Mouse (Mus musculus): Measurements from ENCODE around the gene Lingo1. TPM values are rescaled to one million over a fixed set of nuclear protein-coding genes. Genes with fewer than 3 reads are reported as not detected.

Gene Lingo1
- polyA plus RNA-seq, 1 experiment from 2014 or later: 3.2 TPM

DNA sequence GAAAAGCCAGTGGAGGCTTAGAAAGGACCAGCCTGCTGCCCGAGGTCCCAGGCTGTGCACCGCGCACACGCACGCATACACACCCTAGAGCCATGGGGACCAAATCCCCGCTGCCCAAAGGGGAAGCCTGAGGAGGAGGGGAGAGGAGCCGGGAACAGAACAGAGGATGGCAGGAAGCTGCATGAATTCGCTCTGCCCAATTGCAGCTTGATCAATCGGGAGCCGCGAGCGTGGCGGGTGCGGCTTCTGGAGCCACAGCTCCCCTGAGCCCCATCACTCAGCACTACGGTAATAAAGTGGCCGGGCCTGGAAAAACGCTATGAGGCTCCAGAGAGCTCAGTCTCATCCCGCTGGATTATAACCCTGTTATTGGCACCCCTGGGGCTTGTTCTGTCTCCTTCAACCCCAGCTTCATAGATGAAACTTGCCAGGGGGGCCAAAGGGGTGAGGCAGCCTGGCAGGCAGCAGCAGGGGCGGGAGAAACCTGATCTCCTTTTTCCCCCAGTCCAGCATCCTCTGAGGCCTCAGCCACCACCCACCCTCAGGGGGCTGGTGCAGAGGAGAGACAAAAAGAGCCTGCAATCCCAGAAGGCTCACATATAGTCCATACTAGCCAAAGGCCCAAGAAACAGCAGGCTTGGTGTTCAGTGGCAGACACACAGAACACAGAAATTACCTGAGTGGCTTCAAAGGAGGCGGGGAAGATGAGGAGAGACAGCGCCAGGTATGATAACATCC is 29.4 kb upstream of the Lingo1 start:
- Histone ChIP-seq H3K27ac (no peak overlapping the region), H3K9me3 (replicated peaks; ENCODE audit: low read length) (no peaks in the 10 kb centered on the region), H3K36me3 (ENCODE audit: insufficient read depth, low read length) (no peaks in the 10 kb centered on the region), H3K4me3 (replicated peaks; ENCODE audit: low read depth, low read length) (no peak overlapping the region), H3K27me3 (ENCODE audit: insufficient read depth, low read length) (no peaks in the 10 kb centered on the region), H3K9ac (ENCODE audit: low read depth, low read length) (no peak overlapping the region), H3K4me2 (ENCODE audit: low read length) (peak overlapping the region; percentile 41), H3K4me1 (replicated peaks; ENCODE audit: insufficient read depth, low read length) (peaks cover 6% of the 10 kb centered on the region; the same call in 1 of the 2 replicates)
- no peak for ATAC-seq (replicated peaks; ENCODE audit: low FRiP score, low read depth)
- WGBS: 17% methylated on average over 18 of the region's 21 CpGs
- DNase-seq (ENCODE audit: low spot score): no peak
- TF ChIP-seq CTCF (IDR thresholded peaks at IDR 0.05; ENCODE audit: low read depth): no peak

DNA sequence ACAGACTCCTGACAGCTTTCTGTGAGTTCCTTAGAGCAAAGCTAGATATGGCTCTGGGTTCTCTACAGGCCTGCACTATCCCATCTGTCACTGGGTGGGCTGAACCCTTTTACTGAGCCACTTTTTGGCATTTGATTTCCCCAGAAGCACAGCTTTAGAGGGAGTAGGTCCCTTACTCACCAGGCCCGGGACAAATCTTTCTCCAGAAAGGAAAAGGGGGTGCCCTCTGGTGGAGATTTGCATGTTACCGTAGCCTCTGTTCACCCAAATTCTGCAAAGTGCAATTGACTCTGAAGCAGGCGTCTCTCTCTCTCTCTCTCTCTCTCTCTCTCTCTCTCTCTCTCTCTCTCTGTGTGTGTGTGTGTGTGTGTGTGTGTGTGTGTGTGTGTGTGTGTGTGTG is 28.6 kb upstream of the Lingo1 start:
- Histone ChIP-seq H3K9ac (ENCODE audit: low read depth, low read length) (no peak overlapping the region), H3K36me3 (ENCODE audit: insufficient read depth, low read length) (no peaks in the 10 kb centered on the region), H3K27ac (no peak overlapping the region), H3K4me3 (replicated peaks; ENCODE audit: low read depth, low read length) (no peak overlapping the region), H3K9me3 (replicated peaks; ENCODE audit: low read length) (no peaks in the 10 kb centered on the region), H3K27me3 (ENCODE audit: insufficient read depth, low read length) (no peaks in the 10 kb centered on the region), H3K4me2 (ENCODE audit: low read length) (no peak overlapping the region), H3K4me1 (replicated peaks; ENCODE audit: insufficient read depth, low read length) (peaks cover 6% of the 10 kb centered on the region; the same call in 1 of the 2 replicates)
- 6% methylated on average over 3 of the region's 3 CpGs for WGBS
- DNase-seq (ENCODE audit: low spot score) (peak; percentile 75), ATAC-seq (replicated peaks; ENCODE audit: low FRiP score, low read depth) (no peak)
- TF ChIP-seq CTCF (IDR thresholded peaks at IDR 0.05; ENCODE audit: low read depth): peak; percentile 68

DNA sequence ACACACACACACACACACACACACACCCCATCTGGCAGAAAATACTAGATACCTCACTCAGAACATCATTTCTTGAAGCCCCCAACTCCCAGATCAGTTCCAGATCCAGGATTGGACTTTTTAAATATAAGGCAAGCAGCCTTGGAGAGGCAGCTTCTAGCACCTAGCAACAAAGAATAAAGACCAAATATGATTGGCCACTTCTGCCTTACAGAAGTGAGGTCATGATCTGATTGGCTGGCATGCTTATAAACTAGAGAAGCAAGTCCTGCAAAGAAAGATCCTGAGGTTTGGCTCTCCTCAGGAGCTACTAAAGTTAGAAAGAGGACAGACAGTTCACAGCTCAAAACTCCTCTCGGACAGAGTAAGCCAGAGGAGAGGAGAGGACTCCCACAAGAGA is 14.6 kb upstream of the Lingo1 start:
- no peaks in the 10 kb centered on the region for H3K9me3 ChIP-seq (replicated peaks; ENCODE audit: low read length)
- TF ChIP-seq CTCF (IDR thresholded peaks at IDR 0.05; ENCODE audit: low read depth): no peak

DNA sequence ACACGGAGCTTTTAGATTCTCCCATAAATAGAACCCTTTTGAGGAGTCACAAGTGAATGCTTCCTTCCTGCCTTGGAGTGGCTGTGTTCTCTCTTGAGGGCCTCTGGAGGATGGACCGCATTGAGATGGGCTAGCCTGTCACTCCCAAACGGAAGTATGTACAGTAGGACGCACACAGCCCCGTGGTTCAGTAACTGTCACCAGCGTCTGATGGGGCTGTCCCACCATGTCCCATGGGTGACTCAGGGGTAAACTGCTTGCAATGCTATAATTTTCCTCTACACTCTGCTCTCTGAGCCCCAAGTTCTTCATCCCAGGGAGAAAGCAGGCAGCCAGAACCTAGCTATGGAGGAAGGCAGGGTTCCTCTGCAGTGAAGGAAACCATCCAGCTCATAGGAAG is 11.7 kb upstream of the Lingo1 start:
- no peak overlapping the region for H3K27ac ChIP-seq
- no peak for TF ChIP-seq CTCF (IDR thresholded peaks at IDR 0.05; ENCODE audit: low read depth)
- H3K4me2 ChIP-seq (ENCODE audit: low read length): no peak overlapping the region
- WGBS: 80% methylated on average over 6 of the region's 6 CpGs
- no peak overlapping the region for H3K9ac ChIP-seq (ENCODE audit: low read depth, low read length)
- H3K9me3 ChIP-seq (replicated peaks; ENCODE audit: low read length): no peaks in the 10 kb centered on the region
- H3K4me3 ChIP-seq (replicated peaks; ENCODE audit: low read depth, low read length): no peak overlapping the region
- H3K36me3 ChIP-seq (ENCODE audit: insufficient read depth, low read length): no peaks in the 10 kb centered on the region
- no peaks in the 10 kb centered on the region for H3K27me3 ChIP-seq (ENCODE audit: insufficient read depth, low read length)
- ATAC-seq (replicated peaks; ENCODE audit: low FRiP score, low read depth): no peak
- H3K4me1 ChIP-seq (replicated peaks; ENCODE audit: insufficient read depth, low read length): no peaks in the 10 kb centered on the region
- no peak for DNase-seq (ENCODE audit: low spot score)

More for the DNA sequence above, 14.6 kb upstream of the Lingo1 start:
- ATAC-seq (replicated peaks; ENCODE audit: low FRiP score, low read depth): no peak
- Histone ChIP-seq H3K27me3 (ENCODE audit: insufficient read depth, low read length) (no peaks in the 10 kb centered on the region), H3K4me3 (replicated peaks; ENCODE audit: low read depth, low read length) (no peak overlapping the region), H3K4me1 (replicated peaks; ENCODE audit: insufficient read depth, low read length) (no peaks in the 10 kb centered on the region), H3K27ac (no peak overlapping the region), H3K36me3 (ENCODE audit: insufficient read depth, low read length) (no peaks in the 10 kb centered on the region), H3K9ac (ENCODE audit: low read depth, low read length) (no peak overlapping the region), H3K4me2 (ENCODE audit: low read length) (no peak overlapping the region)
- 71% methylated on average over 1 of the region's 1 CpGs for WGBS
- DNase-seq (ENCODE audit: low spot score): no peak

DNA sequence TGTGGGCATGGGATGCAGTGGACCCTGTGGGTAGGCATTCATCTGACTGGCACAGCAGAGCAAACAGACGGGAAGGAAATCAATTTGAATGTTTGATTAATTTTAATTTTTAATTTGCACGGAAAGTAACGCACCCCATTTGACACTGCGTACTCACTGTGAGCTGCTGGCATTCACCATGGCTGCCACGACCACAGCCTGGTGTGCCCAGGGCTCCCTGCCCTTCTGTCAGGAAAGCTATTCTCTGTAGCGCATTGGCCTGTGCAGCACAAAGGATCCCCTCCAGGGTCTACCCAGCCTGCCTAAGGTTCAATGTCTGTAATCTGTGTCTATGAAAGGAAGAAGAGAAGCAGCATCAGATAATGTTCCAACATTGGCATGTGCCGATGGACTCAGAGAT is 6.9 kb upstream of the Lingo1 start:
- no peak overlapping the region for H3K4me3 ChIP-seq (replicated peaks; ENCODE audit: low read depth, low read length)
- H3K27ac ChIP-seq: no peak overlapping the region
- ATAC-seq (replicated peaks; ENCODE audit: low FRiP score, low read depth) (no peak), DNase-seq (ENCODE audit: low spot score) (no peak)
- TF ChIP-seq CTCF (IDR thresholded peaks at IDR 0.05; ENCODE audit: low read depth): no peak
- WGBS: 91% methylated on average over 7 of the region's 7 CpGs
- no peak overlapping the region for H3K4me2 ChIP-seq (ENCODE audit: low read length)
- H3K4me1 ChIP-seq (replicated peaks; ENCODE audit: insufficient read depth, low read length): no peaks in the 10 kb centered on the region
- H3K9me3 ChIP-seq (replicated peaks; ENCODE audit: low read length): no peaks in the 10 kb centered on the region
- no peaks in the 10 kb centered on the region for H3K27me3 ChIP-seq (ENCODE audit: insufficient read depth, low read length)
- no peaks in the 10 kb centered on the region for H3K36me3 ChIP-seq (ENCODE audit: insufficient read depth, low read length)
- no peak overlapping the region for H3K9ac ChIP-seq (ENCODE audit: low read depth, low read length)

DNA sequence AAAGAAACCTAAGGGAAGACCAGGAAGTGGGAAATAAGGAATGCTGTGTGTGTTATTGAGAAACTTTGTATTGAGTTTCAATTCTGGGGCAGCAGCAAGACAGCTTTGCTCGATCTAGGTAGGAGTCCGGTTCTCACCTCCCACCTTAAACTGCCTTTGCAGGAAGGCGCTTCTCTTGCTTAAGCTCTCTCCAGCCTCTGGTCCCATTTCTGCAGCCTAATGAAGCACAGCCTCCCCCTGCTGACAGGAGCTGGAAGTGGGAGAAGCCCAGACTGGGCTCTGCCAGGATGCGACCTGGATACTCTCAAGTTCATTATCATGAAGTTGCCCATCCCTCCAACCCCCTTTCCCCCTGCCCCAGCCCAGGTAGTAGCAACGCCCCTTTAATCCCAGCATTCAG is 1.6 kb upstream of the Lingo1 start:
- no peak overlapping the region for H3K4me3 ChIP-seq (replicated peaks; ENCODE audit: low read depth, low read length)
- no peak overlapping the region for H3K4me2 ChIP-seq (ENCODE audit: low read length)
- H3K9ac ChIP-seq (ENCODE audit: low read depth, low read length): no peak overlapping the region
- peak; percentile 85 for TF ChIP-seq CTCF (IDR thresholded peaks at IDR 0.05; ENCODE audit: low read depth)
- H3K27me3 ChIP-seq (ENCODE audit: insufficient read depth, low read length): peaks cover 37% of the 10 kb centered on the region
- no peak for ATAC-seq (replicated peaks; ENCODE audit: low FRiP score, low read depth)
- no peaks in the 10 kb centered on the region for H3K9me3 ChIP-seq (replicated peaks; ENCODE audit: low read length)
- H3K4me1 ChIP-seq (replicated peaks; ENCODE audit: insufficient read depth, low read length): peaks cover 4% of the 10 kb centered on the region; the same call in 1 of the 2 replicates
- peak; percentile 84 for DNase-seq (ENCODE audit: low spot score)
- 4% methylated on average over 5 of the region's 5 CpGs for WGBS
- no peaks in the 10 kb centered on the region for H3K36me3 ChIP-seq (ENCODE audit: insufficient read depth, low read length)
- no peak overlapping the region for H3K27ac ChIP-seq

Data from kidney, postnatal 0 days (tissue).